Mouse (Mus musculus) lung, postnatal 10 days (tissue): ENCODE measurements around the gene Ncapd3.

ENCODE experiments used
- DNase-seq: peaks from one replicate; pipeline ENCODE4 v3.0.0; 2021

Gene Ncapd3

DNA sequence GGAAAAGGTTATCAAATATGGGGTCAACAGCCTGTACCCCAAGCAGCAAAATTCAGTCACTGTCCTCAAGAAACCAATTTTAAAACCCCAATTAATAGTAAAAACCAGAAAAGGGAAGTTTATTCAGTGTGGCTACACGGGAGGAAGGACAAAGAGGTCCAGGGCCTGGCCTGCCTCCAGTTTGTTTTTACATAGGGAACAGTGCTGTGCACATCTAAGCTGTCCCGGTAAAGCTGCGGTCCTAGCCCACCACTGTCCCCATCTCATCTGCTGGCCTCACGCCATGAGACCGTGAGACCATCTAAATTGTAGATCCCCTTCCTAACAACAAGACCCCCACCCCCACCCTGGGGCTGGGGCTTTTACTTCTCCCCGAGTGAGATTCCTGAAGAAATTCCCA lies 95.5 kb downstream of the Ncapd3 start:
- DNase-seq, result no peak

- DNase-seq, result no peak
Measured at GRCm38 (mm10) chr9:27126543-27126942, 96.6 kb downstream of the Ncapd3 start.

GRCm38 (mm10) chr9:27128629-27129028 lies 98.7 kb downstream of the Ncapd3 start:
- no peak for DNase-seq

DNA sequence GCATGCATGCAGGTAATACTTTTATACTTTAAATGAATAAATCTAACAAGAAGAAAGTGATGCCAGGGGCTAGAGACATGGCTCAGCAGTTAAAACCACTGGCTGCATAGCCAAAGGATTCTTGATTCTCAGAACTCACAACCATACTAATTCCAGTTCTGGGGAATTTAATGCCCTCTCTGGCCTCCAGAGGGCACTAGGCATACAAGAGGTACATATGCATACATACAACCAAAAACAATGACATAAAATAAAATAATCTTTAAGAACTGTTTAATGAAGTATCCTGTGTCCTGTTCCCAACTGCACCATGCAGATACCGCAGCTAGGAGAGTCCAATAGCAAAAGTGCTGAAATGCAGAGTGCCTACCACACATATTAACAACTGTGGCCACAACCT lies 104.4 kb downstream of the Ncapd3 start:
- DNase-seq, result peak; percentile 55

DNA sequence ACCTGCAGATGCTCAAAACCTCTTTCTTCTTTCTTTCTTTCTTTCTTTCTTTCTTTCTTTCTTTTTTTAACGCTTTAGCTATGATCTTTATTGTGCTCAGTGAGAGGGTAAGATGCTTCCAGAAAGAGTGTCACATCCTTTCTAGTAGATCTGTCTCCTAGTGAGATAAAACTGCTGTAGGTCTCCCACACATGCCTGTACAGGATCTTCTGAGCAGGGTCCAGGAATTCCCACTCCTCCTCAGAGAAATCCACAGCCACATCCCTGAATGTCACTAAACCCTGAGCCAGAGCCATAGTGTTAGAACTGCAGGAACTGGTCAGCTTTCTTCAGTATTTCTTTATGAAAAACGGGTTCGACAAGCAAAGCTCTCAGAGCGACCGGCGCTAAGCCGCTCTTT lies 105.4 kb downstream of the Ncapd3 start:
- no peak for DNase-seq

DNA sequence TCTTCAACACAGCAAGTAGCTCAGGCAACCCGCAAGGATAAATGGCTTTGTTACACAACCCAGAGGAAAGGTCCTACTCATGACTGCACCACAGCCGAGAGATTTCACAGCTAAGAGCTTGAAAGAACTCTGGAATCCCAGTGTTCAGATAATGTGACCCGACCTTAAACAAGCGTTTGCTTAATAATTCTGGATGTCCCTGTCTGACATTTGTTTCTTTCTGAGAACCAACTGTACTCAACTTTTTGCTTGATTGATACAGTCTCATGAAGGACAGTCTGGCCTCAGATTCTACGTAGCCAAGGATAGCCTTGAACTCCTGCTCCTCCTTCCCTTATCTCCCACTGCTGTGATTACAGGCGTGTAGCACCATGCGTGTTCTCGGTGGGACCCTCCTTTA lies 106.7 kb downstream of the Ncapd3 start:
- DNase-seq, result no peak

GRCm38 (mm10) chr9:27140432-27141065 lies 110.6 kb downstream of the Ncapd3 start:
- DNase-seq, result no peak

DNA sequence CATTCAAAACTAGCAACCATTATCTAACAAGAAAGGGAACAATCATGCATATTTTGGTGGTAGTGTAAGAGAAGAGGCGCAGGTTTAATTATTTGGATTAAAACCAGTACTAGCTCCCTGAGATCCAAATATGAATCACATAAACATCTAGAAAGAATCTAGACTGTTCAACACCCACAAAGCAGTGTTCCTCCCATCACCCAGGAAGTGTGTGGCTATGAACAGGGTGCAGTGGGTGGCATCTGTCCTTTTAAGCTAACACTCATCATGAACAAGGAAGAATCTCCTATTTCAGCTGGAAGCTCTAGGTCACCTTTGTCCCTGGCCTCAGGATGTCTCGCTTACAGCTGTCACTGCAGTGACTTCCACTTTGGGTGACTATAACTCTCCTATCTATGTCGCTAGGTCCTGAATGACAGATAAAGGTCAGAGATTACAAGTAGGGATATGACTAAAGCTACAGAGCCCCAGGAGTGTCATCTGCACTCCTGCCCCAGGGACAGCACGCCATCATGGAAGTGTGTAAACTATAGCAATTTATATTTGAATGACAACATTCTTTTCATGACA lies 114.4 kb downstream of the Ncapd3 start:
- no peak for DNase-seq
